Mouse (Mus musculus): Measurements from ENCODE around the gene Dhx32. TPM values are rescaled to one million over a fixed set of nuclear protein-coding genes. Genes with fewer than 3 reads are reported as not detected.

Gene Dhx32
- total and polyA plus RNA-seq, 3 experiments: 25.6 to 27.1 TPM; not detected in 1

DNA sequence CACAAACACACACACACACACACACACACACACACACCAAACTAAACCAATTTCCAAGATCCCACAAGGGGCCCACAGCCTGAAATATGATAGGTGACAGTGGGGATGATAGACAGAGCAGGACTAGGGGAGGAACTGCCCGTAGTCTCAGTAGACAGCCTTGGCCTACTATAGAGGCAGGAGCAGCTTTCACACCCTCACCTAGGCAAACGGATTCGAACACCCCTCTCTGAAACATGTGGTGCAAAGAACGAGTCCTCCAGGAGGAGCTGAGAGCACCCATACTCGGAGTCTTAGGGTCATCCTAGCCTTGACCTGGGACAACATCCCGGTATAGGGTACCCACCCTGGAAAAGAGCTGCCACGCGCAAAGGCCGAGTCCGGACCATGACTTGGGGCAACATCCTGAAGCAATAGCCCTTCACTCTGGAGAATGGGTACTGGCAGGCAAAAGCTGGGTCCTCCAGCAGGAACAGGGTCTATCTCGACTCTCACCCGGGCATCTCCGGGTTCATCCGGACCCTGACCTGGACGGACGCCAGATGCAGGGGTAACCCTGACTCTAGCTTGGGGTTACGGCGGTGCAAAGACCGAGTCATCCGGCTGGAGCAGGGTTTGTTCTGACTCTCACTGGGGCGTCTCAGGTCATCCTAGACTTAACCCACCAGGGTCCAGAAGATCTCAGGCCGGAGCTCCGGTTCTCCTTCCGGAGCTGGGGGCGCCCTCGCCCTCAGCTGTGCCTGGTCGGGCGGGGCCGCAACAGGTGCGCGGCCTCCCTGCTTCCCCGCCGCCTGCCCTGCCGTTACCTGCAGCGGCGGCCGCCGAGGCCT is 6.5 kb downstream of the Dhx32 start:
- Histone ChIP-seq H3K79me2 (ENCODE audit: control insufficient read depth, insufficient read depth, low read length, poor library complexity) (peaks cover 2% of the 10 kb centered on the region), H3K4me1 (ENCODE audit: control insufficient read depth in 1 of 2, insufficient read depth in 2 of 2, low read length in 2 of 2) (peaks cover 6% of the 10 kb centered on the region in 2 experiments; a peak in 3 of 4 replicates), H3K27ac (ENCODE audit: control insufficient read depth, low read depth, low read length) (no peak overlapping the region), H3K27me3 (ENCODE audit: control insufficient read depth in 1 of 2, insufficient read depth in 2 of 2, low read length in 2 of 2) (no peaks in the 10 kb centered on the region), H3K9ac (ENCODE audit: control insufficient read depth, low read depth, low read length, poor library complexity, severe bottlenecking) (peak overlapping the region; percentile 80), H3K36me3 (ENCODE audit: control insufficient read depth in 1 of 2, insufficient read depth in 2 of 2, low read length in 2 of 2) (no peaks in the 10 kb centered on the region; a peak in 1 of 4 replicates), H3K9me3 (replicated peaks; ENCODE audit: insufficient read depth, low read length) (no peaks in the 10 kb centered on the region), H3K4me3 (ENCODE audit: control insufficient read depth in 1 of 2, insufficient read depth in 1 of 2, low read depth in 2 of 2, low read length in 2 of 2) (peak overlapping the region; percentile 61 to 92)
- peak; percentile 59 for DNase-seq (ENCODE audit: low read depth, low spot score)
- 0 out of 4 replicates have a peak, but pooled peaks of 1 of the 2 experiments have one; percentile 47 for TF ChIP-seq POLR2A (IDR thresholded peaks at IDR 0.05; ENCODE audit: control insufficient read depth in 1 of 2, insufficient read depth in 1 of 2, low read depth in 1 of 2, low read length in 2 of 2, poor library complexity in 1 of 2)
- no peak for TF ChIP-seq MYC (IDR thresholded peaks at IDR 0.05; ENCODE audit: low read depth, low read length)
- TF ChIP-seq TCF12 (IDR thresholded peaks at IDR 0.05; ENCODE audit: low read depth, low read length): no peak
- TF ChIP-seq ZC3H11A (IDR thresholded peaks at IDR 0.05; ENCODE audit: low read depth, low read length): no peak
- TF ChIP-seq JUND (IDR thresholded peaks at IDR 0.05; ENCODE audit: low read depth, low read length): no peak
- no peak for TF ChIP-seq HCFC1 (IDR thresholded peaks at IDR 0.05; ENCODE audit: low read depth, low read length)

- no peak overlapping the region for H3K9ac ChIP-seq (ENCODE audit: control insufficient read depth, low read depth, low read length, poor library complexity, severe bottlenecking)
- DNase-seq (ENCODE audit: low read depth, low spot score): no peak
- H3K79me2 ChIP-seq (ENCODE audit: control insufficient read depth, insufficient read depth, low read length, poor library complexity): peaks cover 2% of the 10 kb centered on the region
- no peak overlapping the region for H3K27ac ChIP-seq (ENCODE audit: control insufficient read depth, low read depth, low read length)
- H3K4me3 ChIP-seq (ENCODE audit: control insufficient read depth in 1 of 2, insufficient read depth in 1 of 2, low read depth in 2 of 2, low read length in 2 of 2): no peak overlapping the region; a peak in 1 of 4 replicates
- H3K9me3 ChIP-seq (replicated peaks; ENCODE audit: insufficient read depth, low read length): no peaks in the 10 kb centered on the region
- H3K4me1 ChIP-seq (ENCODE audit: control insufficient read depth in 1 of 2, insufficient read depth in 2 of 2, low read length in 2 of 2): peaks cover 5 to 6% of the 10 kb centered on the region in 2 experiments; a peak in 2 of 4 replicates
- no peaks in the 10 kb centered on the region for H3K27me3 ChIP-seq (ENCODE audit: control insufficient read depth in 1 of 2, insufficient read depth in 2 of 2, low read length in 2 of 2)
- no peaks in the 10 kb centered on the region; a peak in 1 of 4 replicates for H3K36me3 ChIP-seq (ENCODE audit: control insufficient read depth in 1 of 2, insufficient read depth in 2 of 2, low read length in 2 of 2)
- TF ChIP-seq TBP (IDR thresholded peaks at IDR 0.05; ENCODE audit: low read depth, low read length): no peak
- TF ChIP-seq BHLHE40 (IDR thresholded peaks at IDR 0.05; ENCODE audit: borderline replicate concordance, low read depth, low read length): no peak
- no peak for TF ChIP-seq RAD21 (IDR thresholded peaks at IDR 0.05; ENCODE audit: low read depth, low read length)
- TF ChIP-seq EP300 (IDR thresholded peaks at IDR 0.05; ENCODE audit: low read depth in 1 of 2, low read length in 2 of 2): no peak
- no peak for TF ChIP-seq E2F4 (IDR thresholded peaks at IDR 0.05; ENCODE audit: borderline replicate concordance, low read depth, low read length)
- no peak for TF ChIP-seq MAX (IDR thresholded peaks at IDR 0.05; ENCODE audit: low read length)
- TF ChIP-seq ZC3H11A (IDR thresholded peaks at IDR 0.05; ENCODE audit: low read depth, low read length): no peak
- TF ChIP-seq UBTF (IDR thresholded peaks at IDR 0.05; ENCODE audit: borderline replicate concordance, insufficient read depth, low read depth, low read length): no peak
- TF ChIP-seq NELFE (IDR thresholded peaks at IDR 0.05; ENCODE audit: low read depth, low read length): no peak
- TF ChIP-seq SMC3 (IDR thresholded peaks at IDR 0.05; ENCODE audit: low read depth, low read length): no peak
- no peak for TF ChIP-seq MAFK (IDR thresholded peaks at IDR 0.05; ENCODE audit: borderline replicate concordance, low read depth, low read length)
Measured at GRCm38 (mm10) chr7:133775179-133775578, 7.3 kb downstream of the Dhx32 start.

Measured in MEL (cell line).